Mouse (Mus musculus) olfactory bulb, adult 2 months (tissue): ENCODE measurements at regions not wholly inside any gene's neighbourhood (a gene's known extent, or its start where the extent isn't known, plus 50 kb on each side); places are given as distances from the start of the nearest gene placed in this dataset.

Experiments used
- CTCF ChIP-seq: fragments of 200-500 bp; IDR thresholded peaks from 2 replicates; pipeline ENCODE4 v1.5.1; 2012; ENCODE audit warnings: low read depth, mild to moderate bottlenecking, low read length, moderate library complexity; ENCODE audit not compliant: insufficient read depth
- POLR2A ChIP-seq: fragments of 200-500 bp; IDR thresholded peaks from 2 replicates; pipeline ENCODE4 v1.6.1; 2012; ENCODE audit warnings: mild to moderate bottlenecking, low read depth, low read length, moderate library complexity; ENCODE audit not compliant: insufficient read depth

- TF ChIP-seq POLR2A (no peak), CTCF (no peak)
Observed at GRCm38 (mm10) chr1:193629887-193630286, 259.8 kb upstream of the Camk1g start.
